13 mouse cellular contexts compared by ENCODE assay signal in the genomic region with DNA sequence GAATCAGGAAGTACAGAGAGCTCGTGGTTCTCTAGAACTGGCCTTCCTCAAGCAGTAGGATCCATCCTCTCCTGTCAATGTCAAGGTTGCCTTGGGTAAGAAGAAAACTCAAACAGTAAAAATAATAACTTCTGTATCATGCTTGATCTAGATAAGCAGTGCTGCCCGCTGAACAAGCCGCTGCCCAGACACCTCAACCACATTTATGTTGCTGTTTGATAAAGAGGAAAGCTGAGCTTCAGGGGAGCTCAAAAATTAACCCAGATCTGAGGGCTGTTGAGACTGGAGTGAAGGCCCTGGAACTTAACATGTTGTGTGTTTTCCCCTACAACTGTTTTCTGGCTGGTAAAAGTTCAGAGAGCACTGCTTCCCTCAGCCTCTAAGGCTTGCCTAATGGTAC.
"Had no signal": no experiment of that assay in that cellular context is flagged by ENCODE, and none has a peak within 500 bp of the region (broad histone marks: within the 10 kb centered on the region; RNA-seq: fewer than 3 reads in every experiment).

No protein-coding gene starts in this region.

- H3K27me3 ChIP-seq: limb, embryonic 15.5 days; liver, embryonic 13.5 days; lung, embryonic 15.5 days had no signal

- H3K4me3 ChIP-seq: limb, embryonic 15.5 days; liver, embryonic 13.5 days; lung, embryonic 15.5 days; neural tube, embryonic 13.5 days had no signal

- H3K9me3 ChIP-seq: limb, embryonic 15.5 days; liver, embryonic 13.5 days; lung, embryonic 15.5 days; neural tube, embryonic 13.5 days had no signal

- ATAC-seq: liver, postnatal 0 days had no signal

- H3K27ac ChIP-seq: kidney, postnatal 0 days; limb, embryonic 15.5 days; liver, embryonic 13.5 days; lung, embryonic 15.5 days; macrophage; neural tube, embryonic 13.5 days had no signal

- H3K4me1 ChIP-seq: liver, embryonic 13.5 days; lung, embryonic 15.5 days had no signal

- DNase-seq: kidney, adult 9 months; kidney, postnatal 36 days; layer of hippocampus, adult 9-11 months; layer of hippocampus, postnatal 36 days; liver, embryonic 13.5 days; liver, postnatal 0 days; lung, postnatal 14 days; thymus, postnatal 36 days had no signal

- H3K4me2 ChIP-seq: limb, embryonic 15.5 days; liver, embryonic 13.5 days; lung, embryonic 15.5 days had no signal

- H3K9ac ChIP-seq: limb, embryonic 15.5 days; liver, embryonic 13.5 days; liver, postnatal 0 days; lung, embryonic 15.5 days; neural tube, embryonic 13.5 days had no signal

- H3K36me3 ChIP-seq: limb, embryonic 15.5 days; liver, embryonic 13.5 days; lung, embryonic 15.5 days; neural tube, embryonic 13.5 days had no signal
